Mouse (Mus musculus) G1E (cell line): Measurements from ENCODE around the gene Sft2d2.

Experiments used
- CTCF ChIP-seq: IDR thresholded peaks from 2 replicates; pipeline ENCODE4 v1.5.1; 2012; ENCODE audit warnings: low read depth, low read length, inconsistent platforms, mixed read lengths
- GATA1 ChIP-seq: IDR thresholded peaks from 2 replicates; pipeline ENCODE4 v1.6.1; 2012; ENCODE audit warnings: borderline replicate concordance, low read length, inconsistent platforms, mixed read lengths
- TAL1 ChIP-seq: conservative IDR thresholded peaks from 2 replicates; pipeline ENCODE4 v1.6.1; 2012; ENCODE audit warnings: low read depth, low read length, inconsistent platforms, mixed read lengths

GRCm38 (mm10) chr1:165193880-165194661 is at the start of gene Sft2d2:
- TF ChIP-seq CTCF (no peak), GATA1 (no peak), TAL1 (no peak)
